8 mouse cellular contexts compared by ENCODE assay signal in the genomic region with DNA sequence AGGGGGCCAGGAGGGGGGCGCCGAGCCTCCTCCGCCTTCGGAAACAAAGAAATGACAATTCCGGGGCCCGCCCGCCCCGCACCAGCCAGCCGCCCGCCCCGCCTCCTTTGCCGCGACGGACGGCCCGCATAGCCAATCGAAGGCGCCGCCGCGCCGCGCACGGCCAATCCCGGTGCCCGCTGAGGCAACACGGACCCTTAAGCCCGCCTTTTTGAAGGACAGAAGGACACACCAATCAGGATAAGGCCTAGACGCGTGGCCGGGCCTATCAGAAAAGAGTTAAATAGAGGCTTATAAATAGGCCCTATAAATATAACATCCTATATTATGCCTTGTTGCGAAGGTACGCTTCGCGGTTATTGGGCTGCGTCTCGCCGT. TPM values are rescaled to one million over a fixed set of nuclear protein-coding genes. Genes with fewer than 3 reads are reported as not detected.
DNase-seq lines count a peak whose midpoint lies in the region; ATAC-seq and TF ChIP-seq lines count a peak whose summit lies in the region.

TSS of gene Maco1 (minus strand) at position 87 of the 378 bp plus-strand sequence.

- peaks cover 16% of the 10 kb centered on the region for H3K4me1 ChIP-seq in forebrain, embryonic 14.5 days (ENCODE audit: control insufficient read depth, insufficient read depth, low read length)
- peaks cover 9% of the 10 kb centered on the region for H3K4me1 ChIP-seq in lung, embryonic 14.5 days (ENCODE audit: insufficient read depth)
- peaks cover 10% of the 10 kb centered on the region for H3K4me1 ChIP-seq in olfactory bulb, adult 2 months (ENCODE audit: control insufficient read depth, insufficient read depth, low read length)
- H3K4me1 ChIP-seq in thymus, adult 2 months (replicated peaks; ENCODE audit: control insufficient read depth, insufficient read depth, low read length): peaks cover 8% of the 10 kb centered on the region

- ATAC-seq in cerebellum, adult (ENCODE audit: insufficient number of reproducible peaks, low FRiP score, low TSS enrichment): peak; percentile 97
- ATAC-seq in forebrain, embryonic 14.5 days: peak; percentile 97
- peak; percentile 97 for ATAC-seq in lung, embryonic 14.5 days (ENCODE audit: insufficient read depth)

- H3K27me3 ChIP-seq in forebrain, embryonic 14.5 days (replicated peaks; ENCODE audit: control insufficient read depth, insufficient read depth, low read length): no peaks in the 10 kb centered on the region
- no peaks in the 10 kb centered on the region for H3K27me3 ChIP-seq in lung, embryonic 14.5 days (ENCODE audit: insufficient read depth, low read length)
- H3K27me3 ChIP-seq in thymus, adult 2 months (ENCODE audit: control insufficient read depth, insufficient read depth, low read length): no peaks in the 10 kb centered on the region; the same call in 1 of the 2 replicates

- peak within 1 kb of the TSS; percentile 99 for H3K27ac ChIP-seq in forebrain, embryonic 14.5 days (ENCODE audit: low read depth, low read length)
- peak within 1 kb of the TSS; percentile 99 for H3K27ac ChIP-seq in layer of hippocampus, adult 2 months
- peak within 1 kb of the TSS; percentile 93 for H3K27ac ChIP-seq in lung, embryonic 14.5 days (ENCODE audit: low read depth)
- H3K27ac ChIP-seq in olfactory bulb, adult 2 months (ENCODE audit: insufficient read depth, low read depth, low read length): peak within 1 kb of the TSS; percentile 94
- H3K27ac ChIP-seq in thymus, adult 2 months (ENCODE audit: control insufficient read depth, insufficient read depth, low read length): no peak within 1 kb of the TSS

- TF ChIP-seq POLR2A in olfactory bulb, adult 2 months (IDR thresholded peaks at IDR 0.05; ENCODE audit: insufficient read depth, low read depth, low read length): no peak
- peak; percentile 49; the same call in 1 of the 2 replicates for TF ChIP-seq POLR2A in thymus, adult 2 months (IDR thresholded peaks at IDR 0.05; ENCODE audit: control insufficient read depth, extremely low read depth, insufficient read depth, low read length, poor library complexity)

- H3K9me3 ChIP-seq in forebrain, embryonic 14.5 days (replicated peaks; ENCODE audit: control insufficient read depth, low read length): no peaks in the 10 kb centered on the region
- no peaks in the 10 kb centered on the region for H3K9me3 ChIP-seq in lung, embryonic 14.5 days (ENCODE audit: low read depth, low read length)

- TF ChIP-seq CTCF in layer of hippocampus, adult 2 months (conservative IDR thresholded peaks at IDR 0.05): no peak
- no peak for TF ChIP-seq CTCF in lung, embryonic 14.5 days (IDR thresholded peaks at IDR 0.05; ENCODE audit: low read depth)
- TF ChIP-seq CTCF in olfactory bulb, adult 2 months (IDR thresholded peaks at IDR 0.05; ENCODE audit: insufficient read depth, low read depth, low read length): no peak
- peak; percentile 6; the same call in 1 of the 2 replicates for TF ChIP-seq CTCF in thymus, adult 2 months (IDR thresholded peaks at IDR 0.05; ENCODE audit: borderline replicate concordance, control insufficient read depth, extremely low read depth, insufficient read depth, low read length, poor library complexity)

- peak within 1 kb of the TSS; percentile 99 for H3K9ac ChIP-seq in forebrain, embryonic 14.5 days (ENCODE audit: low read length)
- H3K9ac ChIP-seq in lung, embryonic 14.5 days: peak within 1 kb of the TSS; percentile 94

- no peaks in the 10 kb centered on the region for H3K36me3 ChIP-seq in forebrain, embryonic 14.5 days (ENCODE audit: control insufficient read depth, insufficient read depth, low read length)
- H3K36me3 ChIP-seq in lung, embryonic 14.5 days (ENCODE audit: insufficient read depth): no peaks in the 10 kb centered on the region
- H3K36me3 ChIP-seq in thymus, adult 2 months (ENCODE audit: control insufficient read depth, insufficient read depth, low read length): no peaks in the 10 kb centered on the region

- under 1% methylated on average over 34 of the region's 38 CpGs for WGBS in forebrain, embryonic 14.5 days
- under 1% methylated on average over 36 of the region's 38 CpGs for WGBS in lung, embryonic 14.5 days
- WGBS in olfactory bulb, adult 2 months: under 1% methylated on average over 37 of the region's 38 CpGs
- 0% methylated on average over 37 of the region's 38 CpGs for WGBS in thymus, adult 2 months

- DNase-seq in ES-CJ7 (ENCODE audit: low read depth, low spot score): peak; percentile 98
- DNase-seq in forebrain, embryonic 14.5 days (ENCODE audit: low spot score): peak; percentile 99
- DNase-seq in heart, postnatal 36 days: peak; percentile 100
- DNase-seq in layer of hippocampus, adult 2 months (ENCODE audit: low spot score in 2 of 2): peak; percentile 99 to 100
- DNase-seq in lung, embryonic 14.5 days: peak; percentile 100
- peak; percentile 100 for DNase-seq in thymus, adult 2 months

- intact Hi-C loops in heart, postnatal 36 days (cut with DNase I): no loop called here

- peak within 1 kb of the TSS; percentile 86 for H3K4me2 ChIP-seq in forebrain, embryonic 14.5 days (ENCODE audit: low read length)
- H3K4me2 ChIP-seq in lung, embryonic 14.5 days: peak within 1 kb of the TSS; percentile 83

- H3K4me3 ChIP-seq in forebrain, embryonic 14.5 days (ENCODE audit: low read depth, low read length): peak within 1 kb of the TSS; percentile 98
- peak within 1 kb of the TSS; percentile 81 for H3K4me3 ChIP-seq in layer of hippocampus, adult 2 months
- H3K4me3 ChIP-seq in lung, embryonic 14.5 days (ENCODE audit: low read depth, low read length): peak within 1 kb of the TSS; percentile 96
- peak within 1 kb of the TSS; percentile 71 for H3K4me3 ChIP-seq in olfactory bulb, adult 2 months (ENCODE audit: insufficient read depth, low read depth, low read length)
- H3K4me3 ChIP-seq in thymus, adult 2 months (ENCODE audit: control insufficient read depth, insufficient read depth, low read length): peak within 1 kb of the TSS; percentile 77

RNA-seq across cellular contexts. Expression of gene Maco1, which starts in this region (rescaled TPM):
- 81.9 and 92.5 TPM in 2 replicates for polyA plus RNA-seq in forebrain, embryonic 14.5 days (2014; fragmentation: Nextera tagmentation; extraction: Ambion mirVana)
- 10 to 100 TPM; 23.9 to 24.7 TPM for total RNA-seq in heart, postnatal 36 days (2021)
- total RNA-seq in layer of hippocampus, adult 2 months (2021): 10 to 100 TPM; 43.4 to 43.8 TPM
- 34.4 and 36.5 TPM in 2 replicates for polyA plus RNA-seq in lung, embryonic 14.5 days (2014; fragmentation: Nextera tagmentation; extraction: Ambion mirVana)
- not detected in 2 replicates for polyA plus RNA-seq in olfactory bulb, adult 2 months (2012; ENCODE audit: insufficient read depth, insufficient read length, low replicate concordance, missing spikeins)
- polyA plus RNA-seq in thymus, adult 2 months (2012; rRNA removed): 12.0 and 15.0 TPM in 2 replicates
